Mouse (Mus musculus): ENCODE results near the gene Ewsr1. TPM values are rescaled to one million over a fixed set of nuclear protein-coding genes. Genes with fewer than 3 reads are reported as not detected.

Gene Ewsr1
- polyA plus RNA-seq, 1 experiment, result 449 TPM

- 1% methylated on average over 49 of the region's 50 CpGs for WGBS
- peak; percentile 85 to 89 for DNase-seq
These were observed 33.8 kb downstream of the Ewsr1 start, which contains the start of gene Gas2l1 for GRCm38 (mm10) chr11:5065056-5065821. Gas2l1 (minus strand) TSS chr11:5065327.

DNA sequence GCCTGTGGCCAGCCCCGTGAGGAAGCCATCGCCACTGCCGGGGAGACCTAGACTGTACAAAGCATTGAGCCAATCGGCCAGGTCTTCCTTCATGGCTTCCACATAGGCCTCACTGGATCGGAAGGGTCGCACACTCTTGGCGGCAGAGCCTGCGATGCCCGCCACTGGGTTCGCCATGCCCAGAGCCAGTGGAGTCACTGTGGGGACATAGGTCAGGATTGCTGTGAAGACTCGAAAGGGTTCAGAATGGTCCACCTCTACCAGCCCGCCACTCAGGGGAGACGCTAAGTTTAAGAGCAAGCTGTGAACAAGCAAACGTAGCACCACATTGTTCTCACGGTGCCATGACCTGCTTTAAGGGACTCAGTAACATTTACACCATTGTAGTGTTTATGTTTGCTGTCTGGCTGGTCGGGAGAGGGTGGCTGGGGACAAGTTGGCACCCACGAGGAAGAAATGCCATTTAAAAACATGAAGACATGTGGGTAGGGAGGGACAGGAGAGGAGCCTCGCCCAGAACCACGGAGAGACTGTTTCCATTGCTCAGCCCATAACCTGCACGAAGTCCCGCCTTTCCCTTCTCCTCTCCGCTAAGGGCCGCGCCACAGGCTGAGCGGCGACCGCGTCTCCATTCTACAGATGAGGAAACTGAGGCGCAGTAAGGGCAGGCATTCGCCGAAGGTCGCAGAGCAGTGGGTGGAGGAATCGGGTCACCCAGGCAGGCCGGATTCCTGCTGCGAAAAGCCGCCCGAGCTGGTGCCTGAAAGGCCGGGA lies 34.6 kb downstream of the Ewsr1 start:
- WGBS, result 8% methylated on average over 38 of the region's 38 CpGs
- H3K4me3 ChIP-seq (replicated peaks; ENCODE audit: insufficient read depth, low read depth, low read length), result peak overlapping the region; percentile 56
- no peaks in the 10 kb centered on the region for H3K27me3 ChIP-seq (ENCODE audit: control insufficient read depth, insufficient read depth, low read length)
- no peak overlapping the region for H3K27ac ChIP-seq (ENCODE audit: insufficient read depth, low read length)
- no peak for DNase-seq
- peaks cover 16% of the 10 kb centered on the region for H3K4me1 ChIP-seq (ENCODE audit: control insufficient read depth, insufficient read depth, low read length)
- TF ChIP-seq CTCF (IDR thresholded peaks at IDR 0.05; ENCODE audit: borderline replicate concordance, insufficient read depth, low read depth, low read length) (no peak), POLR2A (IDR thresholded peaks at IDR 0.05; ENCODE audit: borderline replicate concordance, insufficient read depth, low read length) (no peak)

More at GRCm38 (mm10) chr11:5065056-5065821, 33.8 kb downstream of the Ewsr1 start, which contains the start of gene Gas2l1:
- Histone ChIP-seq H3K4me1 (ENCODE audit: control insufficient read depth, insufficient read depth, low read length) (peaks cover 16% of the 10 kb centered on the region), H3K27me3 (ENCODE audit: control insufficient read depth, insufficient read depth, low read length) (no peaks in the 10 kb centered on the region), H3K27ac (ENCODE audit: insufficient read depth, low read length) (no peak within 1 kb of the TSS), H3K4me3 (replicated peaks; ENCODE audit: insufficient read depth, low read depth, low read length) (peak within 1 kb of the TSS; percentile 56)
- TF ChIP-seq POLR2A (IDR thresholded peaks at IDR 0.05; ENCODE audit: borderline replicate concordance, insufficient read depth, low read length) (peak; percentile 30; the same call in 1 of the 2 replicates), CTCF (IDR thresholded peaks at IDR 0.05; ENCODE audit: borderline replicate concordance, insufficient read depth, low read depth, low read length) (peak; percentile 71)

GRCm38 (mm10) chr11:5063561-5064281 lies 35.3 kb downstream of the Ewsr1 start:
- Histone ChIP-seq H3K4me1 (ENCODE audit: control insufficient read depth, insufficient read depth, low read length) (peaks cover 16% of the 10 kb centered on the region), H3K27me3 (ENCODE audit: control insufficient read depth, insufficient read depth, low read length) (no peaks in the 10 kb centered on the region; the same call in 1 of the 2 replicates), H3K4me3 (replicated peaks; ENCODE audit: insufficient read depth, low read depth, low read length) (peak overlapping the region; percentile 56), H3K27ac (ENCODE audit: insufficient read depth, low read length) (no peak overlapping the region)
- DNase-seq, result peak; percentile 37 to 48
- 39% methylated on average over 31 of the region's 31 CpGs for whole genome bisulfite sequencing
- no peak for TF ChIP-seq POLR2A (IDR thresholded peaks at IDR 0.05; ENCODE audit: borderline replicate concordance, insufficient read depth, low read length)
- TF ChIP-seq CTCF (IDR thresholded peaks at IDR 0.05; ENCODE audit: borderline replicate concordance, insufficient read depth, low read depth, low read length), result no peak

DNA sequence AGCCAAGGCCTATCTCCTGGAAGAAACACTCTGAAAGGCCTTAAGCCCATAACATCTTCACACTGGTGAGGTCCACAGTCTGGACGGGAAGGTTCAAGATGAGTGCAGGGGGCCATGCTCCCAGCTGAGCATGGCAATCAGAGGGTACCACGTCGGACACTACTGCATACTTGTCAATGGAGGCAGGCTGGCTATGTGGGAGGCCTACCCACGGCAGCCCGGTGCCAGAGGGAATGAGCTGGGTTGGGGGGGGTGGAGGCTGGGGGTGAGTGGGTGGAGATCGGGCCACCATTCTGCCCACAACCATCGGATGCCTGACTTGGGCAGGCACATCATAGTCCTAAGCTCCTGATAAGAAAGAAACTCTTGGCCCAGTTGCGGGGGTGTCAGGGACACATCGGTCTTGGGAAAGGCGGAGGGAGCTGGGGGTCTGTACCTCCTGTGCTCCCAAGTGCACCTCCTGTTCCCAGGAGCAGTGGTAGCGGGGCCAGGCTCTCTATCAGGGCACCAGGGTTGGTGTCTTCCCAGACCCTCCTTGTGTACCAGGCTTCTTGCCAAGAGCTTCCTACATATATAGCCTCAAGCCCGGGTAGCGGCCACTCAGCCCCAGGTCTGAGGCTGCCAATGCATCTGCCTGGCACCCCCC lies 36.1 kb downstream of the Ewsr1 start:
- Histone ChIP-seq H3K4me1 (ENCODE audit: control insufficient read depth, insufficient read depth, low read length) (peaks cover 16% of the 10 kb centered on the region), H3K27ac (ENCODE audit: insufficient read depth, low read length) (no peak overlapping the region), H3K4me3 (replicated peaks; ENCODE audit: insufficient read depth, low read depth, low read length) (no peak overlapping the region), H3K27me3 (ENCODE audit: control insufficient read depth, insufficient read depth, low read length) (no peaks in the 10 kb centered on the region; the same call in 1 of the 2 replicates)
- WGBS, result 68% methylated on average over 13 of the region's 13 CpGs
- no peak for TF ChIP-seq POLR2A (IDR thresholded peaks at IDR 0.05; ENCODE audit: borderline replicate concordance, insufficient read depth, low read length)
- TF ChIP-seq CTCF (IDR thresholded peaks at IDR 0.05; ENCODE audit: borderline replicate concordance, insufficient read depth, low read depth, low read length), result no peak
- no peak for DNase-seq

- H3K27ac ChIP-seq (ENCODE audit: insufficient read depth, low read length), result no peak overlapping the region
These were observed 36.7 kb downstream of the Ewsr1 start for GRCm38 (mm10) chr11:5062326-5062725.

GRCm38 (mm10) chr11:5061413-5062139 lies 37.5 kb downstream of the Ewsr1 start:
- Histone ChIP-seq H3K27ac (ENCODE audit: insufficient read depth, low read length) (no peak overlapping the region), H3K4me1 (ENCODE audit: control insufficient read depth, insufficient read depth, low read length) (peaks cover 16% of the 10 kb centered on the region), H3K4me3 (replicated peaks; ENCODE audit: insufficient read depth, low read depth, low read length) (peak overlapping the region; percentile 26), H3K27me3 (ENCODE audit: control insufficient read depth, insufficient read depth, low read length) (no peaks in the 10 kb centered on the region; the same call in 1 of the 2 replicates)
- 18% methylated on average over 62 of the region's 62 CpGs for WGBS
- peak; percentile 86 for DNase-seq
- TF ChIP-seq CTCF (IDR thresholded peaks at IDR 0.05; ENCODE audit: borderline replicate concordance, insufficient read depth, low read depth, low read length) (no peak), POLR2A (IDR thresholded peaks at IDR 0.05; ENCODE audit: borderline replicate concordance, insufficient read depth, low read length) (no peak)

More at GRCm38 (mm10) chr11:5062326-5062725, 36.7 kb downstream of the Ewsr1 start:
- peaks cover 16% of the 10 kb centered on the region for H3K4me1 ChIP-seq (ENCODE audit: control insufficient read depth, insufficient read depth, low read length)
- no peak for DNase-seq
- H3K27me3 ChIP-seq (ENCODE audit: control insufficient read depth, insufficient read depth, low read length), result no peaks in the 10 kb centered on the region; the same call in 1 of the 2 replicates
- 39% methylated on average over 13 of the region's 13 CpGs for WGBS
- TF ChIP-seq POLR2A (IDR thresholded peaks at IDR 0.05; ENCODE audit: borderline replicate concordance, insufficient read depth, low read length) (no peak), CTCF (IDR thresholded peaks at IDR 0.05; ENCODE audit: borderline replicate concordance, insufficient read depth, low read depth, low read length) (no peak)
- H3K4me3 ChIP-seq (replicated peaks; ENCODE audit: insufficient read depth, low read depth, low read length), result no peak overlapping the region

Measured in cerebellum, adult 2 months (tissue).